Mouse (Mus musculus) adrenal gland, adult (tissue): ENCODE measurements around the gene Themis2.
"Not testable (repeated sequence)": the region's sequence is repeated elsewhere in the genome, so short reads cannot be mapped to it uniquely, and the experiment has no call there.

Source experiments
- DNase-seq, 2 experiments: peaks; one replicate each; pipeline ENCODE4 v3.0.0; 2022 to 2023; ENCODE audit warnings: low spot score in 1 of 2; ENCODE audit not compliant: inconsistent age in 2 of 2

Themis2 gene

GRCm38 (mm10) chr4:132801176-132802077 lies 5.2 kb upstream of the Themis2 start:
- DNase-seq = no peak

DNA sequence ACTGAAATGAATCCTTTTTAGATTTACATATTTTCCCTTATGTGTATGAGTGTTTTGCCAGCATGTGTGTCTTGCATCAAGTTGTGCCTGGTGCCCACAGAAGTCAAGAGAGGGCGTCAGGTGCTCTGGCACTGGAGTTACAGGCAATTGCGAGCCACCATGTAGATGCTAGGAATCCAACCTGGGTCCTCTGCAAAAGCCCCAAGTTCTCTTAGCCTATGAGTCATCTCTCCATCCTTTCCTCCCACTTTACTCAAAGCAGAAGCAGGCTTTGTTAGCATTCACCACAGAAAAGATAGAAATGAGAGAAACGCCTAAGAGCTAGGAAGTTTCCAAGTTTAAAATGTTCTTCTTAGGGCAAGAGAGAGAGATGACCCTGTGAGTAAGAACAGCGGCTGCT lies 3.7 kb upstream of the Themis2 start:
- no peak for DNase-seq

DNA sequence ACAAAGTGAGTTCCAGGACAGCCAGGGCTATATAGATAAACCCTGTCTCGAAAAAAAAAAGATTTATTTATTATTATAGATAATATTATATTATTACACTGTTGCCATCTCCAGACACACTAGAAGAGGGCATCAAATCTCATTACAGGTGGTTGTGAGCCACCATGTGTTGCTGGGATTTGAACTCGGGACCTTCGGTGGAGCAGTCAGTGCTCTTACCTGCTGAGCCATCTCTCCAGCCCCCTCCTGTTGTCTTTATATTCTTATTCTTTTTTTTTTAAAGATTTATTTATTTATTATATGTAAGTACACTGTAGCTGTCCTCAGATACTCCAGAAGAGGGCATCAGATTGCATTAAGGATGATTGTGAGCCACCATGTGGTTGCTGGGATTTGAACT lies 2.5 kb upstream of the Themis2 start:
- not testable (repeated sequence) for DNase-seq

DNA sequence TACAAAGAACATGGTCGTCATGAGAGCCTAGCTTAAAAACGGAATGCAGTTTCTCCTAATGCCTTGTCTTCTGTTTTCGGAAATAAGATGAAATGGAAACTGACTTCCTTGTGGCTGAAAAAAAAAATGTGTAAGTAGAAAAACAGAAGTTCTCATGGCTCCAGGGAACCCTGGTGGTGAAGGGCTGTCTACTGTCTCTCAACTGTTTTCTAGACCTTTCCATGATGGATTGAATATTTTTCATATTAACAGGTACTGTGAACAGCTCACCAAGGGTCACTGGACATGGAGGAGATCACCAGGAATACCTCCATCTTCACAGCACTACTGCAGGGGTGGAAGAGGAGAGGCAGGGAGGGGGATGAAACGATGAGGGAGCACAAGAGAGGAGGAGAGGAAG lies 1.8 kb upstream of the Themis2 start:
- no peak for DNase-seq

DNA sequence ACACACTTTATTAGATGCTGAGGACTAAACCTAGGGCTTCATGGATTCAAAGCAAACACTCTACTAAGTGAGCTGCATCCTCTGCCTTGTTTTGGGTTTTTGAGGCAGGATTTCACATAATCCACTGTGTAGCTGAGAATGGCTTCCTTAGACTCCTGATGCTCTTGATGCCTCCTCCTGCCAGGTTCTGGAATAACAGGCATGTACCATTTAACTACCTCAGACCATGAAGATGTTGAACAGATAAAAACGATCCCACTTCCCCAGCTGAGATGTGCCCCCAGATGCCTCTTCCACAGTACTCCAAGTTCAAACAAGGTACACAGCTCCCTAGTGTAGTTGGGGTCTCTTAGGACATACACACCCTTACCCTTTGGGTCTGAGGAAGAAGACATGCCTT lies 1.3 kb upstream of the Themis2 start:
- no peak for DNase-seq

DNA sequence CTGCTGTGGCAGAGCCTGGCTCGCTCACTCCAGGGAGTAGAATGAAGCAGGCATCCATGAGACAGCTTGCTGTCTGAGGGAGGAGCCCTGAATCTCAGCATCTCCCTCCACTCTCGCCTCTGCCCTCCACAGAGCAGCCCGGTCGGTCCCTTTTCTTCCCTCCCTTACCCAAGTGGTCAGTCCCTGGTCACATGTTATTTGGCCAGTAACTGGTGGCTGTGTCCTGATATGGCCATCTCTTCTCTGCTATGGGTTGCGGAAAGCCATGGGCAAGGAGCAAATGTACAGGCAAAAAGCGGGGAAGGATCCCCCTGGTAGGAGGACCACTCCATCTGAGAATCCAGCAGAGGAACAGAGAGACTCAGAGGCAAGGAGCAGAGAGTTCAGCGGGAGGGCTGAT lies 1.0 kb downstream of the Themis2 start:
- no peak for DNase-seq

DNA sequence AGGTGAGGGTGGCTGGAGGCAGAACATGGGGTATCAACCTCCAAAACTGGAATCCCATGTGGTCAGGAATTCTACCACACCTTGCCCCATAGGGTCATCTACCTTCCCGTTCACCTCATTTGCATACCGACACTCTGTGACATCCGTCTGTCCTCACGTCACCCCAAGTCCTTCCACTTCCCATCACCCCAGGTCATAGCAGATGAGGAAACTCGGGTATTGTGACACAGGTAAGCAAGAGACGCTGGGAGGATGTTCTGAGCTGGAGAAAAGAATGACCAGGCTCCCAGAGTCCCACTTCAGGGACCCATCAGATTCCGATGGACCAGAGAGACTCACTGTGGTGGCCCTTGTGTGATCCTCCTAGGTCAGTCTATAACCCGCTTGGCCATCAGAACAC lies 1.4 kb downstream of the Themis2 start:
- DNase-seq = no peak

- DNase-seq = no peak
Observed at GRCm38 (mm10) chr4:132794028-132794427, 2.2 kb downstream of the Themis2 start.

DNA sequence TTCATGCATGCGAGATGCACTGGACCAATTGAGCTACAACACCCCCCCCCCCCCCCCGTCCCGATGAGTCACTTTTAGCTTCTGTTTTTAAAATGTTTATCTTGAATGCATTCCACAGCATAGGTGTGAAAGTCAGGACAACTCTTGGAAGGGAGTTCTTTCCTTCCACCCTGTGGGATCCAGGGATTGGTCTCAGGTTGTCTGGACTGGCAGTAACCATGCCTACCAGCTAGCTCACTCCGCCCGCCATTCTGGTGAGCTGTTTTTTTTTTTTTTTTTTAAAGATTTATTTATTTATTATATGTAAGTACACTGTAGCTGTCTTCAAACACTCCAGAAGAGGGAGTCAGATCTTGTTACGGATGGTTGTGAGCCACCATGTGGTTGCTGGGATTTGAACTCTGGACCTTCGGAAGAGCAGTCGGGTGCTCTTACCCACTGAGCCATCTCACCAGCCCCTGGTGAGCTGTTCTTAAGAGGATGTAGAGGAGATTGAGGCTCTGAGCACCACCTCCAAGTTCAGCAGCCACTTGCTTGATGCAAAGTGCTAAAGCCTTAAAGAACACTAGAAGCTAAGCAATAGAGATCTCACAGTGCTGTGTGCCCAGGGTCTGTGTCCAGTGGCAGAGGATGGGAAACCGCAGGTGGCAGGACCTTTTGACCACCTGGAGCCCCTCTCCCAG lies 2.7 kb downstream of the Themis2 start:
- DNase-seq = not testable (repeated sequence)

- DNase-seq = no peak
Observed at GRCm38 (mm10) chr4:132789731-132790130, 6.5 kb downstream of the Themis2 start.

- DNase-seq = no peak
Observed at GRCm38 (mm10) chr4:132785228-132785627, 11.0 kb downstream of the Themis2 start.

DNA sequence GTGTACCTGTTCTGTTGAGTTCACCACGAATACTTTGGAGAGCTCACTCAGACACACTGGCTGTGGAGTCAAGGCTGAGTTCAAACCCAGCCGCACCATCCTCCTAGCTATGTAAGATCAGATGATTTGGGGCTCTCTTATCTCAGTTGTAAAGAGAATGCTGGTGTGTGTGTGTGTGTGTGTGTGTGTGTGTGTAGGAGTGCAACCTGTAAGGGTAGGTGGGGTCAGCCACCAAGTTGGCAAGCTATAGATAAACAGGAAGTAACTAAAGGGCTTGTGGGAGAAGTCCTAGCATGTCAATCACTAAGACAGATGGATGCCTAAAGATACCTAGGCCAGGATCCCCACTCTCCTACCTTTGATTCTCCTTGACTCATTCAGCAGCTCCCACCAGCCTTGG lies 12.5 kb downstream of the Themis2 start:
- no peak for DNase-seq

DNA sequence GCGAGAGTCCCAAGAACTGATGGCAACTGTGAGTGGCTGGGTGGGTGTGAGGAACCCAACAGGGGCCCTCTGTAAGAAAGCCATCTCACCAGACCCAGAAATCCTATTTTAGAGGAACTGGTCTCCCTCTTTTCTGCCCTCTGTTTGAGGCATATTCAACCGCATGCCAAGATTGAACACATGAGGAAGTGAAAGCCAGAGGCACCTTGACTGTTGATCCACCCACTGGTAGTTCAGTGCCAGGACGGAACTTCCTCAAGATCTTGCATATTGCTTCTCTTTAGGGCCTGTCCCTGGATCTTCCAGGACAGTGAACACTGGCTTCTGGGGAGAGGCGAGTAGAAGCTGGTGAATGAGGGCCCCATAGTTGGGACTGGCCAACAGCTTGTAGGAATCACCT lies 15.9 kb downstream of the Themis2 start:
- no peak for DNase-seq

- DNase-seq = no peak
Observed at GRCm38 (mm10) chr4:132778562-132779201, 17.5 kb downstream of the Themis2 start.

DNA sequence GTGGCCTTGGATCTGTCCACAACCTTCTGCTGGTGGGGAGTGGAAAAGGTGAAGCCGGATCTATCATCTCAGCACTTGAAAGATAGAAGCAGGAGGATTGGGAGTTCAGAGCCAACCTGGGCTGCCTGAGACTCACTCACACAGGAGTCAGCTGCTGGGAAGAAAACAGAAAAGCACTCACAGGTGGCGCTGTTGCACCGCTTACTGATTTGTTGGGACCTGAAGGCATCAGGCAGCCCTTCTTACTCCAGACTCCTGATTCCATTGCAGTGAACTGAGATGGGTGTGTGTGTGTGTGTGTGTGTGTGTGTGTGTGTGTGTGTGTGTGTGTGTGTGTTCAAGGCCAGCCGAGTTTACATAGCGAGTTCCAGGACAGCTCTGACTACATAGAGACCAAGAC lies 19.4 kb downstream of the Themis2 start:
- DNase-seq = peak; percentile 60 to 86

DNA sequence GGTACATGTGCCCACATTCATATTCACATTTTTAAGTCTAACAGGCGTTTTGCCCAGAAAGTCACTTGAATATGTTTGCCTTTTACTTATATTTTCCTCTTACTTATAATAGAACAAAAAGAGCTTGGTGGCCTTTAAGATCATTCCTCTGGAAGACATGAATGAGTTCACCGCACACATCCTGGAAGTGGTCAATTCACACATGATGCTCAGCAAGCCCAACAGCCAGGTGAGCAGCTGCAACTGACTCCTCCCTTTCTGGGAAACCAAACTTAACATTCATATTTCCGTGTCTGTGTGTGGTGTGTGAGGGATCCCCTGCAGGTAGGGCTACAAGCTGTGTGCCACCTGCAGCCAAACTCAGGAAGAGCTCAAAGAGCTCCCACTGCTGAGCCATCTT lies 21.3 kb downstream of the Themis2 start:
- DNase-seq = no peak

DNA sequence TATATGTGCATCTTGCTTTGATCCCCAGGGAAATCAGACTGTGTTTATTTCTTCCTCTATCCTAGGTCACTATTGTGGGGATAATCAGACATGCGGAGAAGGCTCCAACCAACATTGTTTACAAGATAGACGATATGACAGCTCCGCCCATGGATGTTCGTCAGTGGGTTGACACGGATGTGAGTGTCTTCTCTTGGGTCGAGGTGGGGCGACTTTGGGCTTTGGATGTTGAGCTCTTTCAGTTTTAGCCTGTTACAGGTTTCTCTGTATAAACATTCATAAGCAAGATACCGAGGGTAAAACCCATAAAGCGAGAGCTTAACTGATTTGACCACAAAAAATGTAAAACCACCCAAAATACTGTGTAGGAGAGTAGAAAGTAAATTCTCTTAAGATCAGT lies 24.4 kb downstream of the Themis2 start:
- DNase-seq = no peak

- DNase-seq = peak; percentile 98 to 100
Observed at GRCm38 (mm10) chr4:132767914-132768876, 28.0 kb downstream of the Themis2 start, which contains the start of gene Rpa2. Gene Rpa2, plus strand, starts transcription at chr4:132768332.

DNA sequence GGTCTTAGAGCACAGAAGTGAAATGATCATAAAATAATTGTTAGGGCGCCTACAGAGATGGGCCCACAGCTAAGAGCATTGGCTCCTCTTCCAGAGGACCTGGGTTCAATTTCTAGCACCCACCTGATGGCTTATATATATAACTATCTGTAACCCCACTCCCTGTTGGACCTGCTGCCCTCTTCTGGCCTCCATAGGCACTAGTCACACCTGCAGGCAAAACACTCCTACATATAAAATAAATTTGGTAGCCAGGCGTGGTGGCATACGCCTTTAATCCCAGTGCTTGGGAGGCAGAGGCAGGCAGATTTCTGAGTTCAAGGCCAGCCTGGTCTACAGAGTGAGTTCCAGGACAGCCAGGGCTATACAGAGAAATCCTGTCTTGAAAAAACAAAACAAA lies 33.1 kb downstream of the Themis2 start:
- DNase-seq = not testable (repeated sequence)

GRCm38 (mm10) chr4:132762602-132763001 lies 33.6 kb downstream of the Themis2 start:
- DNase-seq = no peak

DNA sequence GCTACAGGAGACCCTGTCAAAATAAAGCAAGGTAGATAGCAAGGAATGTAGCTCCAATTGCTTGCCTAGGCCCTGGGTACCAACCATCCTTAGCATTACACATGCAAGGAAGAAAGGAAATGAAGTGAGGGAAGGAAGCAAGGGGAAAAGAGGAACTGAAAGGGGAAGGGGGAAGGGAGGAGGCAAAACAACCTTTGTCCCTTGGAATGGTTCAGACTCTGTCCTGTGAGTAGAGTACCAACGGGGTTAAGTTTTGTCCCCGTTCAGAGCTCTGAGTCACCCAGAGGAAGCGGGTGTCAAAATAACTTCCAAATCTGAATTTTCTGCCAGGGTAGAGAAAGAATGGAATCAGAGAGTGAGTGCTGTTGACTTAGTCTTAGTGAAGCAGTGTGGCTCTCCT lies 35.9 kb downstream of the Themis2 start:
- no peak for DNase-seq
